In genomic region chr6:51510094-51510493, GRCm38 (mm10) we compare ENCODE assay signal across 9 mouse cellular contexts. TPM values are rescaled to one million over a fixed set of nuclear protein-coding genes. Genes with fewer than 3 reads are reported as not detected.
DNase-seq lines count a peak whose midpoint lies in the region; ATAC-seq and TF ChIP-seq lines count a peak whose summit lies in the region.
"Had no signal": no experiment of that assay in that cellular context is flagged by ENCODE, and none has a peak within 500 bp of the region (broad histone marks: within the 10 kb centered on the region; RNA-seq: fewer than 3 reads in every experiment).

No protein-coding gene starts in this region.

- peak; percentile 53 for ATAC-seq in inflammation-experienced regulatory T-cells, adult 6 months

- peaks cover 16% of the 10 kb centered on the region for H3K27me3 ChIP-seq in megakaryocyte, embryonic 14.5 days (replicated peaks)
- H3K27me3 ChIP-seq: hindbrain, embryonic 15.5 days had no signal

- TF ChIP-seq CTCF in cortical plate, adult 2 months (IDR thresholded peaks at IDR 0.05; ENCODE audit: extremely low read depth, insufficient read depth, low read length), result peak; percentile 36; the same call in 1 of the 2 replicates

- no peaks in the 10 kb centered on the region for H3K9me3 ChIP-seq in megakaryocyte, embryonic 14.5 days
- H3K9me3 ChIP-seq: hindbrain, embryonic 15.5 days had no signal

- no peak overlapping the region for H3K4me3 ChIP-seq in cortical plate, adult 2 months (ENCODE audit: insufficient read depth, low read length)
- peak overlapping the region; percentile 56 for H3K4me3 ChIP-seq in megakaryocyte, embryonic 14.5 days (replicated peaks)

- no peak for TF ChIP-seq POLR2A in cortical plate, adult 2 months (IDR thresholded peaks at IDR 0.05; ENCODE audit: extremely low read depth, insufficient read depth, low read length)

- no peaks in the 10 kb centered on the region for H3K4me1 ChIP-seq in cortical plate, adult 2 months (ENCODE audit: control insufficient read depth, insufficient read depth, low read length)
- peaks cover 13% of the 10 kb centered on the region for H3K4me1 ChIP-seq in megakaryocyte, embryonic 14.5 days
- H3K4me1 ChIP-seq: hindbrain, embryonic 15.5 days had no signal

- H3K36me3 ChIP-seq in megakaryocyte, embryonic 14.5 days (replicated peaks; ENCODE audit: low read length), result no peaks in the 10 kb centered on the region
- H3K36me3 ChIP-seq: hindbrain, embryonic 15.5 days had no signal

- DNase-seq in adrenal gland, adult (ENCODE audit: inconsistent age in 2 of 2, low spot score in 1 of 2), result peak; percentile 29 to 78
- no peak for DNase-seq in adrenal gland, adult 8-10 months
- peak; percentile 33 for DNase-seq in ovary, postnatal 14 days (ENCODE audit: low spot score)
- DNase-seq in ovary, postnatal 10 days (ENCODE audit: low spot score), result no peak
- DNase-seq in thymus, postnatal 25 days, result peak; percentile 71

- no peak overlapping the region for H3K27ac ChIP-seq in cortical plate, adult 2 months (ENCODE audit: insufficient read depth, low read length)
- H3K27ac ChIP-seq: hindbrain, embryonic 15.5 days had no signal

RNA-seq across cellular contexts. Expression of gene Snx10, which starts 13.6 kb away (rescaled TPM):
- total RNA-seq in adrenal gland, adult 8-10 months (2022), result 10 to 100 TPM; 16.9 to 27.5 (median 24.6) TPM
- 64.9 and 67.4 TPM in 2 replicates for polyA plus RNA-seq in cortical plate, adult 2 months (2012; rRNA removed)
- polyA plus RNA-seq in inflammation-experienced regulatory T-cells, adult 6 months (2017; shearing (Covaris generic)), result 10 to 100 TPM; 26.4 to 55.3 (median 36.4) TPM
- 2.4 TPM in 1 of 2 replicates, not detected in the other for polyA plus RNA-seq in megakaryocyte, embryonic 14.5 days (2012; ENCODE audit: insufficient read depth, low replicate concordance)

RNA-seq across cellular contexts. Expression of gene Cbx3, which starts 39.9 kb away (rescaled TPM):
- total RNA-seq in adrenal gland, adult 8-10 months (2022), result 10 to 100 TPM; 82.2 to 95.1 (median 92.7) TPM
- polyA plus RNA-seq in cortical plate, adult 2 months (2012; rRNA removed), result 81.3 and 85.2 TPM in 2 replicates
- polyA plus RNA-seq in inflammation-experienced regulatory T-cells, adult 6 months (2017; shearing (Covaris generic)), result 100 to 1,000 TPM; 598 to 900 (median 693) TPM
- 13.1 and 22.3 TPM in 2 replicates for polyA plus RNA-seq in megakaryocyte, embryonic 14.5 days (2012; ENCODE audit: insufficient read depth, low replicate concordance)

RNA-seq across cellular contexts. Expression of gene Hnrnpa2b1, which starts 40.4 kb away (rescaled TPM):
- 100 to 1,000 TPM; 423 to 743 (median 588) TPM for total RNA-seq in adrenal gland, adult 8-10 months (2022)
- polyA plus RNA-seq in cortical plate, adult 2 months (2012; rRNA removed), result 529 and 566 TPM in 2 replicates
- polyA plus RNA-seq in inflammation-experienced regulatory T-cells, adult 6 months (2017; shearing (Covaris generic)), result 1,000 to 10,000 TPM; 1,055 to 1,311 (median 1,271) TPM
- polyA plus RNA-seq in megakaryocyte, embryonic 14.5 days (2012; ENCODE audit: insufficient read depth, low replicate concordance), result 101 and 192 TPM in 2 replicates

Comparison
In these comparisons a context has a peak if more than half of its experiments do, and no peak if none do; other contexts are left out.
1. DNase-seq: peak in adrenal gland, adult (2 of 2), ovary, postnatal 14 days (single experiment) and thymus, postnatal 25 days (single experiment); none in adrenal gland, adult 8-10 months (single experiment) and ovary, postnatal 10 days (single experiment).